Mouse (Mus musculus) embryonic facial prominence, embryonic 15.5 days (tissue): ENCODE measurements around the gene Mdm2. TPM values are rescaled to one million over a fixed set of nuclear protein-coding genes. Genes with fewer than 3 reads are reported as not detected.

Source experiments
- ATAC-seq: fragments of 200-750 bp; cut with Nextera tagmentation; 2 replicates; pipeline ENCODE4 v1.8.0; 2017; ENCODE audit warnings: low read depth, moderate TSS enrichment; ENCODE audit not compliant: insufficient number of reproducible peaks, low FRiP score, low TSS enrichment
- H3K27ac ChIP-seq: fragments of 300-500 bp; sonication (generic); replicated peaks from 2 replicates; pipeline ENCODE4 v1.5.1; 2015; ENCODE audit warnings: mild to moderate bottlenecking, inconsistent platforms
- H3K27me3 ChIP-seq: fragments of 300-500 bp; sonication (generic); 2 replicates; pipeline ENCODE4 v1.6.1; 2015; ENCODE audit warnings: inconsistent platforms
- H3K36me3 ChIP-seq: fragments of 300-500 bp; sonication (generic); 2 replicates; pipeline ENCODE4 v1.6.1; 2015; ENCODE audit warnings: mild to moderate bottlenecking, inconsistent platforms
- H3K4me1 ChIP-seq: fragments of 300-500 bp; sonication (generic); 2 replicates; pipeline ENCODE4 v1.6.1; 2015; ENCODE audit warnings: inconsistent platforms
- H3K4me2 ChIP-seq: fragments of 300-500 bp; sonication (generic); replicated peaks from 2 replicates; pipeline ENCODE4 v1.6.1; 2015; ENCODE audit warnings: mild to moderate bottlenecking, inconsistent platforms
- H3K4me3 ChIP-seq: fragments of 300-500 bp; sonication (generic); replicated peaks from 2 replicates; pipeline ENCODE4 v1.5.1; 2015; ENCODE audit warnings: mild to moderate bottlenecking, inconsistent platforms
- H3K9ac ChIP-seq: fragments of 300-500 bp; sonication (generic); 2 replicates; pipeline ENCODE4 v1.6.1; 2015; ENCODE audit warnings: inconsistent platforms
- H3K9me3 ChIP-seq: fragments of 300-500 bp; sonication (generic); replicated peaks from 2 replicates; pipeline ENCODE4 v1.6.1; 2016; ENCODE audit warnings: inconsistent platforms
- WGBS: fragments of 180-500 bp; shearing (Covaris S2); methylation state at CpG from one replicate; pipeline ENCODE4 v1.1.7; 2015; 5-methylcytosine and 5-hydroxymethylcytosine counted together
- polyA plus RNA-seq: library from polyadenylated mRNA; unstranded; fragments of >200 nt; fragmentation: Nextera tagmentation; extraction: Ambion mirVana; gene quantifications from 2 replicates; pipeline ENCODE4 v1.2.1, GENCODE M21; 2015

Mdm2 gene
- polyA plus RNA-seq, 1 experiment from 2014 or later = 57.8 TPM

GRCm38 (mm10) chr10:117654576-117655123 lies 55.9 kb downstream of the Mdm2 start:
- H3K36me3 ChIP-seq = no peaks in the 10 kb centered on the region
- H3K4me3 ChIP-seq = no peak overlapping the region
- no peak for ATAC-seq
- 0 out of 2 replicates have a peak, but pooled peaks cover 3% of the 10 kb centered on the region for H3K4me1 ChIP-seq
- no peaks in the 10 kb centered on the region for H3K27me3 ChIP-seq
- H3K9me3 ChIP-seq = no peaks in the 10 kb centered on the region
- no peak overlapping the region for H3K27ac ChIP-seq
- 70% methylated on average over 3 of the region's 3 CpGs for WGBS
- H3K4me2 ChIP-seq = no peak overlapping the region
- no peak overlapping the region for H3K9ac ChIP-seq

GRCm38 (mm10) chr10:117653779-117654173 lies 56.8 kb downstream of the Mdm2 start:
- Histone ChIP-seq H3K9ac (no peak overlapping the region), H3K27ac (no peak overlapping the region), H3K4me2 (no peak overlapping the region), H3K9me3 (no peaks in the 10 kb centered on the region), H3K36me3 (no peaks in the 10 kb centered on the region), H3K4me3 (no peak overlapping the region), H3K27me3 (no peaks in the 10 kb centered on the region), H3K4me1 (0 out of 2 replicates have a peak, but pooled peaks cover 3% of the 10 kb centered on the region)
- no peak for ATAC-seq
- WGBS = 91% methylated on average over 7 of the region's 7 CpGs

GRCm38 (mm10) chr10:117652930-117653778 lies 57.4 kb downstream of the Mdm2 start:
- ATAC-seq = no peak
- no peaks in the 10 kb centered on the region for H3K9me3 ChIP-seq
- H3K27me3 ChIP-seq = no peaks in the 10 kb centered on the region
- H3K9ac ChIP-seq = no peak overlapping the region
- no peak overlapping the region for H3K27ac ChIP-seq
- no peaks in the 10 kb centered on the region for H3K36me3 ChIP-seq
- H3K4me2 ChIP-seq = no peak overlapping the region
- H3K4me3 ChIP-seq = no peak overlapping the region
- 72% methylated on average over 8 of the region's 8 CpGs for WGBS
- 0 out of 2 replicates have a peak, but pooled peaks cover 3% of the 10 kb centered on the region for H3K4me1 ChIP-seq

GRCm38 (mm10) chr10:117652378-117652774 lies 58.2 kb downstream of the Mdm2 start:
- no peaks in the 10 kb centered on the region for H3K27me3 ChIP-seq
- no peak overlapping the region for H3K27ac ChIP-seq
- no peak overlapping the region for H3K9ac ChIP-seq
- H3K4me1 ChIP-seq = 0 out of 2 replicates have a peak, but pooled peaks cover 3% of the 10 kb centered on the region
- no peaks in the 10 kb centered on the region for H3K9me3 ChIP-seq
- no peaks in the 10 kb centered on the region for H3K36me3 ChIP-seq
- H3K4me3 ChIP-seq = no peak overlapping the region
- WGBS = 71% methylated on average over 4 of the region's 4 CpGs
- ATAC-seq = no peak
- H3K4me2 ChIP-seq = no peak overlapping the region

- Histone ChIP-seq H3K9ac (no peak overlapping the region), H3K27ac (no peak overlapping the region), H3K9me3 (no peaks in the 10 kb centered on the region), H3K4me2 (no peak overlapping the region), H3K36me3 (no peaks in the 10 kb centered on the region), H3K4me1 (0 out of 2 replicates have a peak, but pooled peaks cover 3% of the 10 kb centered on the region), H3K27me3 (no peaks in the 10 kb centered on the region), H3K4me3 (no peak overlapping the region)
- no peak; the same call in 1 of the 2 replicates for ATAC-seq
- WGBS = 39% methylated on average over 10 of the region's 10 CpGs
Measured at GRCm38 (mm10) chr10:117651587-117652377, 58.8 kb downstream of the Mdm2 start.

GRCm38 (mm10) chr10:117650725-117651124 lies 59.8 kb downstream of the Mdm2 start:
- Histone ChIP-seq H3K4me3 (no peak overlapping the region), H3K4me1 (0 out of 2 replicates have a peak, but pooled peaks cover 3% of the 10 kb centered on the region), H3K36me3 (no peaks in the 10 kb centered on the region), H3K27me3 (no peaks in the 10 kb centered on the region), H3K4me2 (no peak overlapping the region), H3K27ac (no peak overlapping the region), H3K9ac (no peak overlapping the region), H3K9me3 (no peaks in the 10 kb centered on the region)
- no peak for ATAC-seq
- 72% methylated on average over 7 of the region's 7 CpGs for WGBS

- no peak for ATAC-seq
- Histone ChIP-seq H3K4me1 (0 out of 2 replicates have a peak, but pooled peaks cover 3% of the 10 kb centered on the region), H3K36me3 (no peaks in the 10 kb centered on the region), H3K9ac (no peak overlapping the region), H3K4me2 (no peak overlapping the region), H3K27me3 (no peaks in the 10 kb centered on the region), H3K27ac (no peak overlapping the region), H3K9me3 (no peaks in the 10 kb centered on the region), H3K4me3 (no peak overlapping the region)
- WGBS = 84% methylated on average over 12 of the region's 12 CpGs
Measured at GRCm38 (mm10) chr10:117650042-117650655, 60.4 kb downstream of the Mdm2 start.

- H3K27ac ChIP-seq = no peak overlapping the region
- H3K9ac ChIP-seq = no peak overlapping the region
- no peak for ATAC-seq
- no peak overlapping the region for H3K4me2 ChIP-seq
- no peak overlapping the region for H3K4me3 ChIP-seq
- WGBS = 85% methylated on average over 11 of the region's 11 CpGs
- 0 out of 2 replicates have a peak, but pooled peaks cover 3% of the 10 kb centered on the region for H3K4me1 ChIP-seq
- H3K27me3 ChIP-seq = no peaks in the 10 kb centered on the region
- H3K36me3 ChIP-seq = no peaks in the 10 kb centered on the region
- H3K9me3 ChIP-seq = no peaks in the 10 kb centered on the region
Measured at GRCm38 (mm10) chr10:117649292-117650041, 61.1 kb downstream of the Mdm2 start.

- Histone ChIP-seq H3K9ac (no peak overlapping the region), H3K9me3 (no peaks in the 10 kb centered on the region), H3K4me1 (0 out of 2 replicates have a peak, but pooled peaks cover 3% of the 10 kb centered on the region), H3K27ac (no peak overlapping the region), H3K27me3 (no peaks in the 10 kb centered on the region), H3K4me2 (no peak overlapping the region), H3K36me3 (no peaks in the 10 kb centered on the region), H3K4me3 (no peak overlapping the region)
- ATAC-seq = no peak
- WGBS = 87% methylated on average over 3 of the region's 3 CpGs
Measured at GRCm38 (mm10) chr10:117648643-117649042, 61.9 kb downstream of the Mdm2 start.

GRCm38 (mm10) chr10:117647964-117648472 lies 62.5 kb downstream of the Mdm2 start:
- no peak for ATAC-seq
- Histone ChIP-seq H3K9me3 (no peaks in the 10 kb centered on the region), H3K9ac (no peak overlapping the region), H3K4me3 (no peak overlapping the region), H3K4me2 (no peak overlapping the region), H3K27me3 (no peaks in the 10 kb centered on the region), H3K27ac (no peak overlapping the region), H3K36me3 (no peaks in the 10 kb centered on the region), H3K4me1 (0 out of 2 replicates have a peak, but pooled peaks cover 3% of the 10 kb centered on the region)
- 83% methylated on average over 2 of the region's 2 CpGs for WGBS
